10 mouse cellular contexts compared by ENCODE assay signal in genomic region chr5:25753556-25754235, GRCm38 (mm10). TPM values are rescaled to one million over a fixed set of nuclear protein-coding genes. Genes with fewer than 3 reads are reported as not detected.
DNase-seq lines count a peak whose midpoint lies in the region; ATAC-seq lines count a peak whose summit lies in the region.
"Had no signal": no experiment of that assay in that cellular context is flagged by ENCODE, and none has a peak within 500 bp of the region (broad histone marks: within the 10 kb centered on the region; RNA-seq: fewer than 3 reads in every experiment).

No protein-coding gene starts in this region.

- H3K4me3 ChIP-seq in heart, embryonic 12.5 days = no peak overlapping the region
- H3K4me3 ChIP-seq in lung, embryonic 15.5 days = no peak overlapping the region
- H3K4me3 ChIP-seq in forebrain, embryonic 16.5 days (replicated peaks; ENCODE audit: low read length) = no peak overlapping the region
- H3K4me3 ChIP-seq in neural tube, embryonic 15.5 days (replicated peaks) = no peak overlapping the region

- no peaks in the 10 kb centered on the region for H3K9me3 ChIP-seq in heart, embryonic 12.5 days (replicated peaks)
- H3K9me3 ChIP-seq in lung, embryonic 15.5 days = no peaks in the 10 kb centered on the region
- no peaks in the 10 kb centered on the region for H3K9me3 ChIP-seq in forebrain, embryonic 16.5 days (ENCODE audit: control insufficient read depth, low read length)
- H3K9me3 ChIP-seq in neural tube, embryonic 15.5 days (replicated peaks) = no peaks in the 10 kb centered on the region

- no peaks in the 10 kb centered on the region; the same call in 1 of the 2 replicates for H3K27me3 ChIP-seq in heart, embryonic 12.5 days (replicated peaks)
- H3K27me3 ChIP-seq in lung, embryonic 15.5 days = no peaks in the 10 kb centered on the region
- no peaks in the 10 kb centered on the region for H3K27me3 ChIP-seq in forebrain, embryonic 16.5 days (replicated peaks; ENCODE audit: control insufficient read depth, insufficient read depth, low read length)
- no peaks in the 10 kb centered on the region for H3K27me3 ChIP-seq in neural tube, embryonic 15.5 days (replicated peaks)

- ATAC-seq in heart, embryonic 12.5 days (ENCODE audit: insufficient number of reproducible peaks, low FRiP score) = peak; percentile 35; the same call in 1 of the 2 replicates
- no peak for ATAC-seq in lung, embryonic 15.5 days (ENCODE audit: borderline replicate concordance, extremely low read depth, low FRiP score, low TSS enrichment)
- ATAC-seq in forebrain, embryonic 16.5 days = peak; percentile 41
- ATAC-seq in neural tube, embryonic 15.5 days (ENCODE audit: low FRiP score) = no peak

- no peaks in the 10 kb centered on the region for H3K36me3 ChIP-seq in heart, embryonic 12.5 days
- H3K36me3 ChIP-seq in lung, embryonic 15.5 days = no peaks in the 10 kb centered on the region
- no peaks in the 10 kb centered on the region for H3K36me3 ChIP-seq in forebrain, embryonic 16.5 days (ENCODE audit: control insufficient read depth, insufficient read depth)
- no peaks in the 10 kb centered on the region for H3K36me3 ChIP-seq in neural tube, embryonic 15.5 days

- WGBS in heart, embryonic 12.5 days = 40% methylated on average over 8 of the region's 8 CpGs
- WGBS in lung, embryonic 15.5 days = 35% methylated on average over 8 of the region's 8 CpGs
- 29% methylated on average over 8 of the region's 8 CpGs for WGBS in forebrain, embryonic 16.5 days
- WGBS in neural tube, embryonic 15.5 days = 59% methylated on average over 8 of the region's 8 CpGs

- no peak overlapping the region; the same call in 1 of the 2 replicates for H3K9ac ChIP-seq in heart, embryonic 12.5 days
- H3K9ac ChIP-seq in lung, embryonic 15.5 days = no peak overlapping the region
- H3K9ac ChIP-seq in forebrain, embryonic 16.5 days (replicated peaks; ENCODE audit: low read depth, low read length) = no peak overlapping the region
- H3K9ac ChIP-seq in neural tube, embryonic 15.5 days (replicated peaks) = no peak overlapping the region

- H3K27ac ChIP-seq in heart, embryonic 12.5 days (ENCODE audit: poor library complexity, severe bottlenecking) = peak overlapping the region; percentile 69
- H3K27ac ChIP-seq in lung, embryonic 15.5 days = 0 out of 2 replicates have a peak overlapping the region, but pooled peaks have one; percentile 33
- peak overlapping the region; percentile 52 for H3K27ac ChIP-seq in forebrain, embryonic 16.5 days (ENCODE audit: low read length)
- H3K27ac ChIP-seq in neural tube, embryonic 15.5 days (replicated peaks) = peak overlapping the region; percentile 58

- H3K4me2 ChIP-seq in heart, embryonic 12.5 days = 0 out of 2 replicates have a peak overlapping the region, but pooled peaks have one; percentile 17
- H3K4me2 ChIP-seq in lung, embryonic 15.5 days = no peak overlapping the region
- no peak overlapping the region for H3K4me2 ChIP-seq in forebrain, embryonic 16.5 days (ENCODE audit: low read length)
- no peak overlapping the region for H3K4me2 ChIP-seq in neural tube, embryonic 15.5 days

- no peak for DNase-seq in heart, postnatal 10 days
- DNase-seq in lung, postnatal 25 days (ENCODE audit: low spot score) = no peak
- no peak for DNase-seq in adrenal gland, postnatal 14 days
- DNase-seq in embryo, embryonic 10 days (ENCODE audit: low spot score) = no peak
- DNase-seq: gastrocnemius, postnatal 10 days; right cerebral cortex, postnatal 4 days had no signal

- intact Hi-C loops in heart, postnatal 10 days (cut with DNase I) = no loop called here

- peaks cover 54% of the 10 kb centered on the region for H3K4me1 ChIP-seq in heart, embryonic 12.5 days (replicated peaks)
- H3K4me1 ChIP-seq in lung, embryonic 15.5 days = peaks cover 11% of the 10 kb centered on the region
- peaks cover 28% of the 10 kb centered on the region for H3K4me1 ChIP-seq in forebrain, embryonic 16.5 days (replicated peaks; ENCODE audit: control insufficient read depth, insufficient read depth, low read length)
- H3K4me1 ChIP-seq in neural tube, embryonic 15.5 days = peaks cover 20% of the 10 kb centered on the region

RNA-seq across cellular contexts. Expression of gene Actr3b, which starts 6.1 kb away (rescaled TPM):
- polyA plus RNA-seq in heart, embryonic 12.5 days (2016; fragmentation: Nextera tagmentation; extraction: Ambion mirVana) = 38.9 and 39.0 TPM in 2 replicates
- 10 to 100 TPM; 18.6 to 19.5 TPM for total RNA-seq in heart, postnatal 10 days (2021)
- 2.8 and 3.2 TPM in 2 replicates for polyA plus RNA-seq in lung, embryonic 15.5 days (2015; fragmentation: Nextera tagmentation; extraction: Ambion mirVana)
- polyA plus RNA-seq in forebrain, embryonic 16.5 days (2015; fragmentation: Nextera tagmentation; extraction: Ambion mirVana) = 50.8 and 57.8 TPM in 2 replicates
- 35.7 and 44.2 TPM in 2 replicates for polyA plus RNA-seq in neural tube, embryonic 15.5 days (2015; fragmentation: Nextera tagmentation; extraction: Ambion mirVana)
- total RNA-seq in adrenal gland, postnatal 14 days (2021) = 10.2 and 11.0 TPM in 2 replicates

RNA-seq across cellular contexts. Expression of gene Xrcc2, which starts 48.1 kb away (rescaled TPM):
- polyA plus RNA-seq in heart, embryonic 12.5 days (2016; fragmentation: Nextera tagmentation; extraction: Ambion mirVana) = 9.2 and 10.0 TPM in 2 replicates
- 1 to 10 TPM; 5.6 to 7.2 TPM for total RNA-seq in heart, postnatal 10 days (2021)
- polyA plus RNA-seq in lung, embryonic 15.5 days (2015; fragmentation: Nextera tagmentation; extraction: Ambion mirVana) = 9.6 and 10.4 TPM in 2 replicates
- 5.4 and 5.6 TPM in 2 replicates for polyA plus RNA-seq in forebrain, embryonic 16.5 days (2015; fragmentation: Nextera tagmentation; extraction: Ambion mirVana)
- 4.4 and 6.0 TPM in 2 replicates for polyA plus RNA-seq in neural tube, embryonic 15.5 days (2015; fragmentation: Nextera tagmentation; extraction: Ambion mirVana)
- total RNA-seq in adrenal gland, postnatal 14 days (2021) = 5.1 and 6.0 TPM in 2 replicates

Comparison
In these comparisons a context has a peak if more than half of its experiments do, and no peak if none do; other contexts are left out.
1. ATAC-seq: peak in heart, embryonic 12.5 days (single experiment) and forebrain, embryonic 16.5 days (single experiment); none in lung, embryonic 15.5 days (single experiment) and neural tube, embryonic 15.5 days (single experiment).
2. Peak in every context shown above with its lines, with median percentiles within 50 percentile points of each other: H3K27ac ChIP-seq.